Mouse (Mus musculus): Measurements from ENCODE around the gene Defb42. TPM values are rescaled to one million over a fixed set of nuclear protein-coding genes. Genes with fewer than 3 reads are reported as not detected.

Gene Defb42
- total RNA-seq (2014; rRNA removed; ENCODE audit: low replicate concordance) (not detected in 2 replicates), polyA plus RNA-seq (2015; fragmentation: Nextera tagmentation; extraction: Ambion mirVana) (0.88 and 1.1 TPM in 2 replicates)

GRCm38 (mm10) chr14:63046691-63047090 is at the start of gene Defb42:
Gene Defb42, plus strand, starts transcription at chr14:63046991.
- no peak for TF ChIP-seq CTCF (IDR thresholded peaks at IDR 0.05; ENCODE audit: low read depth)
- no peaks in the 10 kb centered on the region for H3K27me3 ChIP-seq (ENCODE audit: control insufficient read depth, insufficient read depth, low read length)
- ATAC-seq (ENCODE audit: insufficient read depth, low read depth), result no peak
- H3K36me3 ChIP-seq (replicated peaks; ENCODE audit: control insufficient read depth, insufficient read depth, low read length), result no peaks in the 10 kb centered on the region
- no peak within 1 kb of the TSS for H3K4me2 ChIP-seq (ENCODE audit: low read depth, low read length)
- no peak within 1 kb of the TSS for H3K27ac ChIP-seq (ENCODE audit: low read depth)
- H3K4me3 ChIP-seq (ENCODE audit: low read depth, low read length), result no peak within 1 kb of the TSS
- H3K9me3 ChIP-seq (replicated peaks; ENCODE audit: control insufficient read depth, low read length), result no peaks in the 10 kb centered on the region
- no peaks in the 10 kb centered on the region for H3K4me1 ChIP-seq (ENCODE audit: control insufficient read depth, insufficient read depth)
- no peak within 1 kb of the TSS for H3K9ac ChIP-seq (replicated peaks; ENCODE audit: low read depth, low read length)
- DNase-seq (ENCODE audit: low spot score), result no peak
- 63% methylated on average over 3 of the region's 3 CpGs for WGBS

DNA sequence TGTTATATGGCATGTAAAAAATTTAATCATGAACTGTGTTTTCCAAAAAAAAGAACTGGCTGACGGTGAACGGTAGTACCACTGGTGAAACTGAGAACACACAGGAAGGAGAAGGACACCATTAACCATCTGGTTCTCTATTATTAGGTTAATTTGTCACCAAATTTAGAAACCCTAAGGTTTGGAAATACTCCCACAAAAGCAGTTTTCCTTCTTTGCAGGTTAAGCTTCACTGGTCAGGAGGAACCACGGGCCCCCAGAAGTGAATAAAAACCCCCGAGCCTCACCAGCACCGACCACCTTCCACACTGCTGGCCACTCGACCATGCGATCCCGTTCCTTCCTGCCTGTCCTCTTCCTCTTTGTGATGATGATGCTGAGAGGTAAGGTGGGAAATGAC is 49.0 kb upstream of the Defb42 start, which contains the start of gene Defb47:
Gene Defb47 (plus strand): TSS at position 301 of the 400 bp plus-strand sequence.
- Histone ChIP-seq H3K27ac (ENCODE audit: low read depth) (no peak within 1 kb of the TSS), H3K27me3 (ENCODE audit: control insufficient read depth, insufficient read depth, low read length) (no peaks in the 10 kb centered on the region), H3K4me2 (ENCODE audit: low read depth, low read length) (no peak within 1 kb of the TSS), H3K4me3 (ENCODE audit: low read depth, low read length) (no peak within 1 kb of the TSS), H3K9me3 (replicated peaks; ENCODE audit: control insufficient read depth, low read length) (no peaks in the 10 kb centered on the region), H3K4me1 (ENCODE audit: control insufficient read depth, insufficient read depth) (peaks cover 6% of the 10 kb centered on the region), H3K36me3 (replicated peaks; ENCODE audit: control insufficient read depth, insufficient read depth, low read length) (no peaks in the 10 kb centered on the region), H3K9ac (replicated peaks; ENCODE audit: low read depth, low read length) (no peak within 1 kb of the TSS)
- TF ChIP-seq EP300 (IDR thresholded peaks at IDR 0.05; ENCODE audit: low read depth) (no peak), CTCF (IDR thresholded peaks at IDR 0.05; ENCODE audit: low read depth) (no peak)
- ATAC-seq (ENCODE audit: insufficient read depth, low read depth) (no peak), DNase-seq (ENCODE audit: low spot score) (no peak)
- 76% methylated on average over 8 of the region's 8 CpGs for WGBS

DNA sequence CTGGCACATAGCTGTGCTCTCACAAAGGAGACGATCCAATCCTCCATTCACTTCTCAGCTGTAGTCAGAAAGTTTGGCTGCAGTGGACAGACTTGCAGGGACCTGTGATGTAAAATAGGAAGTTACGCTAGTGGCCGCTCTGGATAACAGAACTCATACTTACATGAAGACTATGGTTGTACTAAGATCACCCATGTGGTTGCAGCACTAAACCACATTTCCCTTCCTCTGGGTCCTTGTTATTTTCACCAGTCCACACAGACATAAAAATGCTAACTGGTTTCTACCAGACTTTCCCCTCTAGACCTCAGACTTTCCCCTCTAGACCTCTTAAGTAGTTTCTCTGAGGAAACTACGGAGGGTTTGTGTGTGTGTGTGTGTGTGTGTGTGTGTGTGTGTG is 47.8 kb upstream of the Defb42 start:
- Histone ChIP-seq H3K9me3 (replicated peaks; ENCODE audit: control insufficient read depth, low read length) (no peaks in the 10 kb centered on the region), H3K4me1 (ENCODE audit: control insufficient read depth, insufficient read depth) (peaks cover 6% of the 10 kb centered on the region), H3K4me2 (ENCODE audit: low read depth, low read length) (no peak overlapping the region), H3K36me3 (replicated peaks; ENCODE audit: control insufficient read depth, insufficient read depth, low read length) (no peaks in the 10 kb centered on the region), H3K4me3 (ENCODE audit: low read depth, low read length) (no peak overlapping the region), H3K9ac (replicated peaks; ENCODE audit: low read depth, low read length) (no peak overlapping the region), H3K27ac (ENCODE audit: low read depth) (no peak overlapping the region), H3K27me3 (ENCODE audit: control insufficient read depth, insufficient read depth, low read length) (no peaks in the 10 kb centered on the region)
- 83% methylated on average over 4 of the region's 4 CpGs for WGBS
- ATAC-seq (ENCODE audit: insufficient read depth, low read depth) (no peak), DNase-seq (ENCODE audit: low spot score) (no peak)
- TF ChIP-seq EP300 (IDR thresholded peaks at IDR 0.05; ENCODE audit: low read depth) (no peak), CTCF (IDR thresholded peaks at IDR 0.05; ENCODE audit: low read depth) (no peak)

- TF ChIP-seq CTCF (IDR thresholded peaks at IDR 0.05; ENCODE audit: low read depth), result no peak
- TF ChIP-seq EP300 (IDR thresholded peaks at IDR 0.05; ENCODE audit: low read depth), result peak; percentile 71; the same call in 1 of the 2 replicates
- no peak overlapping the region for H3K4me2 ChIP-seq (ENCODE audit: low read depth, low read length)
- ATAC-seq (ENCODE audit: insufficient read depth, low read depth) (peak; percentile 77), DNase-seq (ENCODE audit: low spot score) (peak; percentile 76)
- peak overlapping the region; percentile 87 for H3K27ac ChIP-seq (ENCODE audit: low read depth)
- H3K36me3 ChIP-seq (replicated peaks; ENCODE audit: control insufficient read depth, insufficient read depth, low read length), result no peaks in the 10 kb centered on the region
- H3K9me3 ChIP-seq (replicated peaks; ENCODE audit: control insufficient read depth, low read length), result no peaks in the 10 kb centered on the region
- 20% methylated on average over 2 of the region's 2 CpGs for WGBS
- H3K27me3 ChIP-seq (ENCODE audit: control insufficient read depth, insufficient read depth, low read length), result no peaks in the 10 kb centered on the region
- H3K4me1 ChIP-seq (ENCODE audit: control insufficient read depth, insufficient read depth), result peaks cover 6% of the 10 kb centered on the region
- no peak overlapping the region for H3K9ac ChIP-seq (replicated peaks; ENCODE audit: low read depth, low read length)
- no peak overlapping the region for H3K4me3 ChIP-seq (ENCODE audit: low read depth, low read length)
Measured at GRCm38 (mm10) chr14:63002588-63002987, 44.2 kb upstream of the Defb42 start.

- TF ChIP-seq CTCF (IDR thresholded peaks at IDR 0.05; ENCODE audit: low read depth), result no peak
- no peak for TF ChIP-seq EP300 (IDR thresholded peaks at IDR 0.05; ENCODE audit: low read depth)
- no peak within 1 kb of the TSS for H3K4me2 ChIP-seq (ENCODE audit: low read depth, low read length)
- H3K27me3 ChIP-seq (ENCODE audit: control insufficient read depth, insufficient read depth, low read length), result no peaks in the 10 kb centered on the region
- H3K36me3 ChIP-seq (replicated peaks; ENCODE audit: control insufficient read depth, insufficient read depth, low read length), result no peaks in the 10 kb centered on the region
- H3K4me1 ChIP-seq (ENCODE audit: control insufficient read depth, insufficient read depth), result no peaks in the 10 kb centered on the region
- DNase-seq (ENCODE audit: low spot score), result no peak
- H3K9me3 ChIP-seq (replicated peaks; ENCODE audit: control insufficient read depth, low read length), result no peaks in the 10 kb centered on the region
- ATAC-seq (ENCODE audit: insufficient read depth, low read depth), result no peak
- WGBS, result 89% methylated on average over 5 of the region's 5 CpGs
- no peak within 1 kb of the TSS for H3K4me3 ChIP-seq (ENCODE audit: low read depth, low read length)
- H3K9ac ChIP-seq (replicated peaks; ENCODE audit: low read depth, low read length), result no peak within 1 kb of the TSS
- no peak within 1 kb of the TSS for H3K27ac ChIP-seq (ENCODE audit: low read depth)
Measured at GRCm38 (mm10) chr14:63011471-63011870, 35.3 kb upstream of the Defb42 start, which contains the start of gene Defb43. Gene Defb43, plus strand, starts transcription at chr14:63011771.

DNA sequence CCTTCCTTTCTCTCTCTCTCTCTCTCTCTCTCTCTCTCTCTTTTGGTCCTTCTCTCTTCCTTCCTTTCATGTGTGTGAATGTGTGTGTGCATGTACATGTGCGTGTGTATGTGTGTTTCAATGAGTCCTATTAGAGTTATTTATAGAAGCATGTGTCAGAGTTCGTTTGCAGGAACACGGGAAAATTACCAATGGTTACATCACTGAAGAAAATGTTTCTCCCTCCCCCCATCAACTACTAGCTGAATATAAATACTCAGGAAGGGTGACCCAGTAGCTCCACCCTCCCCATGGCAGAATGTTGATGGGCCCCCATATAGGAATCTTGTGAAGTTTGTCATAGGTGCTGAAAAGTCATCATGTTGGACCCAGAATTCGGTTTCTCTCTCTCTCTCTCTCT is 33.7 kb upstream of the Defb42 start:
- no peaks in the 10 kb centered on the region for H3K27me3 ChIP-seq (ENCODE audit: control insufficient read depth, insufficient read depth, low read length)
- no peaks in the 10 kb centered on the region for H3K4me1 ChIP-seq (ENCODE audit: control insufficient read depth, insufficient read depth)
- DNase-seq (ENCODE audit: low spot score), result peak; percentile 23
- WGBS, result 37% methylated on average over 4 of the region's 4 CpGs
- no peaks in the 10 kb centered on the region for H3K9me3 ChIP-seq (replicated peaks; ENCODE audit: control insufficient read depth, low read length)
- no peak for TF ChIP-seq EP300 (IDR thresholded peaks at IDR 0.05; ENCODE audit: low read depth)
- no peak for TF ChIP-seq CTCF (IDR thresholded peaks at IDR 0.05; ENCODE audit: low read depth)
- no peak overlapping the region for H3K4me2 ChIP-seq (ENCODE audit: low read depth, low read length)
- no peak overlapping the region for H3K4me3 ChIP-seq (ENCODE audit: low read depth, low read length)
- H3K9ac ChIP-seq (replicated peaks; ENCODE audit: low read depth, low read length), result no peak overlapping the region
- H3K36me3 ChIP-seq (replicated peaks; ENCODE audit: control insufficient read depth, insufficient read depth, low read length), result no peaks in the 10 kb centered on the region
- H3K27ac ChIP-seq (ENCODE audit: low read depth), result no peak overlapping the region
- ATAC-seq (ENCODE audit: insufficient read depth, low read depth), result no peak
